27 mouse cellular contexts compared by ENCODE assay signal in genomic region chr1:140373532-140373931, GRCm38 (mm10).
"Had no signal": no experiment of that assay in that cellular context is flagged by ENCODE, and none has a peak within 500 bp of the region (broad histone marks: within the 10 kb centered on the region; RNA-seq: fewer than 3 reads in every experiment).

No protein-coding gene starts in this region.

- DNase-seq: cerebellum, adult 8-10 months; cerebellum, adult 9-10 months; cerebellum, adult 9-11 months; cerebellum, postnatal 10 days; cerebellum, postnatal 14 days; cerebellum, postnatal 25 days; cerebellum, postnatal 36 days; embryo, embryonic 11 days; forebrain, postnatal 0 days; gastrocnemius, adult 2 months; gastrocnemius, postnatal 10 days; gastrocnemius, postnatal 14 days; gastrocnemius, postnatal 25 days; gastrocnemius, postnatal 36 days; heart, adult 18-20 months; heart, adult 2 months had no signal

- H3K9me3 ChIP-seq: embryonic facial prominence, embryonic 10.5 days; embryonic facial prominence, embryonic 12.5 days; embryonic facial prominence, embryonic 13.5 days; embryonic facial prominence, embryonic 15.5 days; forebrain, embryonic 10.5 days; forebrain, embryonic 12.5 days; forebrain, embryonic 13.5 days; forebrain, embryonic 15.5 days had no signal

- ATAC-seq: forebrain, embryonic 13.5 days; forebrain, embryonic 14.5 days; forebrain, embryonic 15.5 days; forebrain, embryonic 16.5 days; forebrain, postnatal 0 days had no signal

- H3K36me3 ChIP-seq: embryonic facial prominence, embryonic 10.5 days; embryonic facial prominence, embryonic 12.5 days; embryonic facial prominence, embryonic 13.5 days; embryonic facial prominence, embryonic 15.5 days; forebrain, embryonic 10.5 days; forebrain, embryonic 12.5 days; forebrain, embryonic 15.5 days had no signal

- H3K27me3 ChIP-seq: embryonic facial prominence, embryonic 12.5 days; embryonic facial prominence, embryonic 13.5 days; embryonic facial prominence, embryonic 15.5 days; forebrain, embryonic 12.5 days; forebrain, embryonic 13.5 days; forebrain, embryonic 15.5 days had no signal

- H3K4me1 ChIP-seq: embryonic facial prominence, embryonic 10.5 days; embryonic facial prominence, embryonic 12.5 days; embryonic facial prominence, embryonic 13.5 days; embryonic facial prominence, embryonic 15.5 days; forebrain, embryonic 10.5 days; forebrain, embryonic 12.5 days; forebrain, embryonic 13.5 days; forebrain, embryonic 15.5 days had no signal

- H3K4me3 ChIP-seq: embryonic facial prominence, embryonic 10.5 days; embryonic facial prominence, embryonic 12.5 days; embryonic facial prominence, embryonic 13.5 days; embryonic facial prominence, embryonic 15.5 days; erythroblast, embryonic 14.5 days; forebrain, embryonic 10.5 days; forebrain, embryonic 12.5 days; forebrain, embryonic 13.5 days; forebrain, embryonic 15.5 days; gastrocnemius, adult 2 months; heart, adult 2 months had no signal

- H3K27ac ChIP-seq: embryonic facial prominence, embryonic 10.5 days; embryonic facial prominence, embryonic 12.5 days; embryonic facial prominence, embryonic 13.5 days; embryonic facial prominence, embryonic 15.5 days; forebrain, embryonic 10.5 days; forebrain, embryonic 12.5 days; forebrain, embryonic 13.5 days; forebrain, embryonic 15.5 days; gastrocnemius, adult 2 months; heart, adult 2 months had no signal
